Mouse (Mus musculus) liver, postnatal 0 days (tissue): ENCODE data around the gene Pde3a.

Source experiments
- CTCF ChIP-seq: sonication (generic); IDR thresholded peaks from 2 replicates; pipeline ENCODE4 v1.5.1; 2016; ENCODE audit warnings: antibody characterized with exemption, low read depth
- EP300 ChIP-seq: IDR thresholded peaks from 2 replicates; pipeline ENCODE4 v1.6.1; 2016; ENCODE audit warnings: antibody characterized with exemption, low read depth, mild to moderate bottlenecking

DNA sequence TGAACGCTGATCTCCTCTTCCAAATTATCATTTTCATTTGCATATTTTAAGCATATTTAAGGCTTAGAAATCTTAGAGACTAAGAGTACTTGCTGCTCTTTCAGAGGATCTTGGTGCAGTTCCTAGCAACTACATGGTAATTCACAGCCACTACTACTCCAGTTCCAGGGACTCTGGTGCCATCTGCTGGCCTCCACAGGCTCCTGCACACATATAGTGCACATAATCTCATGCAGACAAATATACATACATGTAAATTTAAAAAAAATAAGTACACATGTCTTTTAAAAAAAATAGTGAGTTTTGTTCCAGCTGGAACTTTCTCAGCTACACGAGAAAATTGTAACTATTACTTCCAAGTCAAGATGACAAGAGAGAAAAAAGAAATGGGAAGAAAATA, 221.2 kb downstream of the Pde3a start:
- peak; percentile 12; the same call in 1 of the 2 replicates for TF ChIP-seq CTCF
- TF ChIP-seq EP300 = no peak
